Mouse (Mus musculus) lung, postnatal 4 days (tissue): Measurements from ENCODE around the gene Anxa7.

Experiments
- DNase-seq, 2 experiments: peaks; one replicate each; pipeline ENCODE4 v3.0.0; 2021

Gene Anxa7

DNA sequence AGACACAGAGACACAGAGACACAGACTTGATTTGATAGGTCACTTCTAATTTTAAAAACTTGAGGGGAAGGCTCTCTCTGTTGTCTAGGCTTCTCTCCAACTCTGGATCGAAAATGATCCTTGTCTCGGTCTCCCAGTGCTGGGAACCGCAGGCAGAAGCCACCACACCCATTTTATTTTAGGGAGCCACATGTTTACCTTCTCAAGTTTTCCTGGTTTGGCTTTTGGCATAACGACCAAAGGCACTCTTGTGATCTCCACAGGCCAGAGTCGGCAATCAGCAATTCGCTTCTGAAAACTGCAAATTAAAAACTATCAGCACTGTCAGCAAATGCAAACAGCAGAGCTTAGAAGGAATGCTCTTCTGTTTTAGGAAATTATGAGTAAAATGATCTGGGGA is 48.2 kb downstream of the Anxa7 start:
- no peak for DNase-seq

DNA sequence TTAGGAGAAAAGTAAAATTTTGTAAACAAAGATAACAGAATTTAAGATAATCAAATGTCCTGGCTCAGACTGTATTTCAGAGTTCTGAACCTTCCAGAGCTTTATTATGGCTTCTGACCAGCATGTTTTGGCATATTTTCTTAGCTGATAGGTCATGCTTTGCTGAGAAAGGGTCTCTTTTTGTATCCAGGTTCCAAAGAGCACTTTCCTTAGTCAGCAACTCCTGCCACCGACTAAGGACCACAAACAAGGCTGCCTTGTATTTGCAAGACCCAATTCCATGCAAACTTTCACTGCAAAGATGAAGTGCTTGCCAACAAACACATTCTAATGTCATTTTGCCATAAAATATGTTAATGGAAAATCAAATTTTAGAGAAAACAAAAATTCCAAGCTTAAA is 50.1 kb downstream of the Anxa7 start:
- DNase-seq = no peak

- DNase-seq = no peak
Observed at GRCm38 (mm10) chr14:20428593-20428992, 51.3 kb downstream of the Anxa7 start.

DNA sequence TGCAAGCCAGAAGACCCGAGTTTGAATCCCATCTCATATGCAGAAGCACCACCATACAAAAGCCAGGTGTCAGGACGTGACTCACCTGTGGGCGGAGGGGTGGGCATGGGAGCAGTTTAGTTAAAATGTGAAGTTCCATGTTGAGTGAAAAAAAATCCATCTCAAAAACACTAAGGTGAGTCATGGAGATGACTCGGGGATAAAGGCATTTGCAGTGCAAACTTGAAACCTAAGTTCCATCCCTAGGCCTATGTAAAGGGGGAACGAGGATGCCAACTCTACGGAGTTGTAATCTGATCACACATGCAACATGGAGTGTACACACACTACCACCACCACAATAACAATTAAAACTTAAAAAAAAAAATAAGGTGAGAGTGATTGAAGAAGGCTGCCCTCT is 56.9 kb downstream of the Anxa7 start:
- no peak for DNase-seq

DNA sequence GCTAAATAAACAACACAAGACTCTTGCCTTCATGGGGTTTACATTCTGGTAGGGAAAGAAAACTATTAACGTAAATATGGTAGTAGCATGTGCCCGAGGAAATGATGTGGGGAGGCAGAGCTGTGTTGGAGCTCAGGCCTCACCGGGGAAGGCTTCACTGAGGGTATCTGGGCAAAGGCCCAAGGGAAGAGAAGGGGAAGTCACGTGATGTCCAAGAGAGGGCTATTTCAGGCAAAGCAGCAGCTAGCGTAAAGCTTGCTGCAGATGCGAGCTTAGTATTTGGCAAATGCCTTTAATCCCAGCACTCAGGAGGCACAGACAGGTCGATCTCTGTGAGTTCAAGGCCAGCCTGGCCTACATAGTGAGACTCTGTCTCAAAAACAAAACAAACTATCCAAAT is 57.7 kb downstream of the Anxa7 start:
- DNase-seq = no peak
